Mouse (Mus musculus) olfactory bulb, adult 2 months (tissue): ENCODE results near the gene Calm5.

Experiments
- CTCF ChIP-seq: fragments of 200-500 bp; IDR thresholded peaks from 2 replicates; pipeline ENCODE4 v1.5.1; 2012; ENCODE audit warnings: low read depth, mild to moderate bottlenecking, low read length, moderate library complexity; ENCODE audit not compliant: insufficient read depth
- POLR2A ChIP-seq: fragments of 200-500 bp; IDR thresholded peaks from 2 replicates; pipeline ENCODE4 v1.6.1; 2012; ENCODE audit warnings: mild to moderate bottlenecking, low read depth, low read length, moderate library complexity; ENCODE audit not compliant: insufficient read depth

GRCm38 (mm10) chr13:3822105-3822504 lies 31.9 kb upstream of the Calm5 start:
- TF ChIP-seq CTCF, result no peak
- TF ChIP-seq POLR2A, result no peak
